Mouse (Mus musculus) heart, adult 11 months (tissue): ENCODE results near the gene Fam120a.

Experiments used
- DNase-seq: peaks from one replicate; pipeline ENCODE4 v3.0.0; 2022

Fam120a gene

GRCm38 (mm10) chr13:48851719-48852118, 116.1 kb downstream of the Fam120a start:
- no peak for DNase-seq

GRCm38 (mm10) chr13:48850771-48851170, 117.0 kb downstream of the Fam120a start:
- no peak for DNase-seq

GRCm38 (mm10) chr13:48850326-48850725, 117.5 kb downstream of the Fam120a start:
- no peak for DNase-seq

GRCm38 (mm10) chr13:48849155-48849554, 118.7 kb downstream of the Fam120a start:
- DNase-seq = no peak

GRCm38 (mm10) chr13:48845308-48845707, 122.5 kb downstream of the Fam120a start:
- DNase-seq = no peak

- DNase-seq = no peak
These were observed 124.3 kb downstream of the Fam120a start for GRCm38 (mm10) chr13:48843530-48843929.

- DNase-seq = no peak
These were observed 125.8 kb downstream of the Fam120a start for GRCm38 (mm10) chr13:48841905-48842592.

GRCm38 (mm10) chr13:48838284-48838683, 129.5 kb downstream of the Fam120a start:
- DNase-seq = no peak

- DNase-seq = no peak
These were observed 130.3 kb downstream of the Fam120a start for GRCm38 (mm10) chr13:48837537-48837936.

GRCm38 (mm10) chr13:48830528-48831250, 137.1 kb downstream of the Fam120a start:
- DNase-seq = no peak

GRCm38 (mm10) chr13:48829780-48830179, 138.0 kb downstream of the Fam120a start:
- no peak for DNase-seq
